Mouse (Mus musculus) naive thymus-derived CD4-positive, alpha-beta T cell, adult 2 months (primary cell): ENCODE results near the gene Scn8a.
A peak's percentile ranks its signal among the peaks of the same experiment; 100 is the strongest.

Experiments
- DNase-seq: peaks from one replicate; pipeline ENCODE4 v3.0.0-alpha.2; 2011; ENCODE audit warnings: low read depth

Gene Scn8a

GRCm38 (mm10) chr15:100881385-100881784 lies 11.7 kb downstream of the Scn8a start:
- DNase-seq = no peak

GRCm38 (mm10) chr15:100884481-100884880 lies 14.8 kb downstream of the Scn8a start:
- no peak for DNase-seq

GRCm38 (mm10) chr15:100891962-100892361 lies 22.3 kb downstream of the Scn8a start:
- DNase-seq = no peak

- DNase-seq = no peak
Observed at GRCm38 (mm10) chr15:100896502-100896901, 26.8 kb downstream of the Scn8a start.

- no peak for DNase-seq
Observed at GRCm38 (mm10) chr15:100903811-100904210, 34.2 kb downstream of the Scn8a start.

- peak; percentile 91 for DNase-seq
Observed at GRCm38 (mm10) chr15:100905006-100905405, 35.3 kb downstream of the Scn8a start.

- peak; percentile 61 for DNase-seq
Observed at GRCm38 (mm10) chr15:100905751-100906150, 36.1 kb downstream of the Scn8a start.

GRCm38 (mm10) chr15:100908817-100909216 lies 39.2 kb downstream of the Scn8a start:
- DNase-seq = no peak

- DNase-seq = no peak
Observed at GRCm38 (mm10) chr15:100909734-100910163, 40.1 kb downstream of the Scn8a start.

- no peak for DNase-seq
Observed at GRCm38 (mm10) chr15:100910381-100910841, 40.8 kb downstream of the Scn8a start.

- no peak for DNase-seq
Observed at GRCm38 (mm10) chr15:100912676-100913266, 43.1 kb downstream of the Scn8a start.

GRCm38 (mm10) chr15:100914734-100915242 lies 45.1 kb downstream of the Scn8a start:
- peak; percentile 56 for DNase-seq

GRCm38 (mm10) chr15:100918046-100918445 lies 48.4 kb downstream of the Scn8a start:
- DNase-seq = no peak

- DNase-seq = no peak
Observed at GRCm38 (mm10) chr15:100922210-100922609, 52.6 kb downstream of the Scn8a start.

- no peak for DNase-seq
Observed at GRCm38 (mm10) chr15:100923476-100923875, 53.8 kb downstream of the Scn8a start.

- no peak for DNase-seq
Observed at GRCm38 (mm10) chr15:100924941-100925340, 55.3 kb downstream of the Scn8a start.

GRCm38 (mm10) chr15:100930477-100930876 lies 60.8 kb downstream of the Scn8a start:
- no peak for DNase-seq

- DNase-seq = no peak
Observed at GRCm38 (mm10) chr15:100936176-100936575, 66.5 kb downstream of the Scn8a start.

- DNase-seq = no peak
Observed at GRCm38 (mm10) chr15:100948383-100948782, 78.7 kb downstream of the Scn8a start.

GRCm38 (mm10) chr15:100949169-100949568 lies 79.5 kb downstream of the Scn8a start:
- DNase-seq = no peak

GRCm38 (mm10) chr15:100951491-100951890 lies 81.8 kb downstream of the Scn8a start:
- DNase-seq = no peak

- DNase-seq = no peak
Observed at GRCm38 (mm10) chr15:100952292-100952691, 82.6 kb downstream of the Scn8a start.

- DNase-seq = no peak
Observed at GRCm38 (mm10) chr15:100952854-100953253, 83.2 kb downstream of the Scn8a start.

- no peak for DNase-seq
Observed at GRCm38 (mm10) chr15:100953955-100954354, 84.3 kb downstream of the Scn8a start.
